Mouse (Mus musculus): ENCODE results near the gene Pabpc4.

GRCm38 (mm10) chr4:123298226-123298625 is 36.1 kb downstream of the Pabpc4 start:
- TF ChIP-seq POLR2A (IDR thresholded peaks at IDR 0.05; ENCODE audit: low read depth, low read length) (no peak), CTCF (conservative IDR thresholded peaks at IDR 0.05; ENCODE audit: insufficient read depth, insufficient read length, low read depth, low read length) (no peak)

All from kidney, adult 2 months (tissue).